In the genomic region with DNA sequence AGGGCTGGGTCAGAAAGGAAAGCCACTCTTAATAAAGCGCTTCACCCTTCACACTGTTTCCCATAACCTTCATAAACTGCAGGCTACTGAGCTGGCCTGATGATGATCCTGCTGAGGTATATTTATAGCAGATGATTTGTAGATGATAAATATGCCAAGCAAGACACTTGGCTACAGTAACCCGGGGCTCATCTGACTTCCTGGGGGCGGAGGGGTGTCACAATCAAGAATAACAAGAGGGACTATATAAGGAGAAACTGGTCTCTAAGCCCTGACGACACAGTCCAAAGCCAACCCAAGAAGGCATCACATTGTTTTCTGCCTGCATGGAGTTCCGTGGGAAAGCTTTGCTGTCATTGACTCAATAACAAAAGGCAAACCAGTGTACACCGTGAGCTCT, we compare ENCODE assay signal across 13 mouse cellular contexts. TPM values are rescaled to one million over a fixed set of nuclear protein-coding genes. Genes with fewer than 3 reads are reported as not detected.
DNase-seq lines count a peak whose midpoint lies in the region; ATAC-seq lines count a peak whose summit lies in the region.
"Had no signal": no experiment of that assay in that cellular context is flagged by ENCODE, and none has a peak within 500 bp of the region (broad histone marks: within the 10 kb centered on the region; RNA-seq: fewer than 3 reads in every experiment).

No protein-coding gene starts in this region.

- H3K9ac ChIP-seq in hindbrain, embryonic 13.5 days = peak overlapping the region; percentile 85; the same call in 1 of the 2 replicates
- H3K9ac ChIP-seq in neural tube, embryonic 14.5 days (replicated peaks; ENCODE audit: low read depth, low read length) = peak overlapping the region; percentile 72; the same call in 1 of the 2 replicates
- H3K9ac ChIP-seq: heart, embryonic 15.5 days; liver, embryonic 14.5 days had no signal

- 33% methylated on average over 6 of the region's 6 CpGs for WGBS in hindbrain, embryonic 13.5 days
- WGBS in hindbrain, embryonic 10.5 days = 44% methylated on average over 6 of the region's 6 CpGs
- 49% methylated on average over 6 of the region's 6 CpGs for WGBS in midbrain, embryonic 10.5 days
- WGBS in neural tube, embryonic 14.5 days = 12% methylated on average over 6 of the region's 6 CpGs

- no peak for ATAC-seq in hindbrain, embryonic 13.5 days (ENCODE audit: low FRiP score)
- ATAC-seq in neural tube, embryonic 14.5 days (ENCODE audit: low read depth) = no peak
- ATAC-seq: Patski had no signal

- peak overlapping the region; percentile 72 for H3K4me3 ChIP-seq in hindbrain, embryonic 13.5 days
- no peak overlapping the region for H3K4me3 ChIP-seq in hindbrain, embryonic 10.5 days
- peak overlapping the region; percentile 72 for H3K4me3 ChIP-seq in midbrain, embryonic 10.5 days
- peak overlapping the region; percentile 53 for H3K4me3 ChIP-seq in neural tube, embryonic 14.5 days (ENCODE audit: low read depth, low read length)
- H3K4me3 ChIP-seq: heart, embryonic 15.5 days had no signal

- H3K4me1 ChIP-seq in hindbrain, embryonic 13.5 days (replicated peaks) = peaks cover 19% of the 10 kb centered on the region
- H3K4me1 ChIP-seq in hindbrain, embryonic 10.5 days (replicated peaks) = peaks cover 23% of the 10 kb centered on the region
- peaks cover 38% of the 10 kb centered on the region for H3K4me1 ChIP-seq in midbrain, embryonic 10.5 days
- 0 out of 2 replicates have a peak, but pooled peaks cover 2% of the 10 kb centered on the region for H3K4me1 ChIP-seq in neural tube, embryonic 14.5 days (ENCODE audit: control insufficient read depth, insufficient read depth, low read length)
- H3K4me1 ChIP-seq: heart, embryonic 15.5 days had no signal

- H3K27me3 ChIP-seq in hindbrain, embryonic 13.5 days = no peaks in the 10 kb centered on the region
- peaks cover 9% of the 10 kb centered on the region for H3K27me3 ChIP-seq in hindbrain, embryonic 10.5 days (ENCODE audit: insufficient read depth, poor library complexity, severe bottlenecking)
- no peaks in the 10 kb centered on the region for H3K27me3 ChIP-seq in midbrain, embryonic 10.5 days (ENCODE audit: low read depth, poor library complexity, severe bottlenecking)
- no peaks in the 10 kb centered on the region for H3K27me3 ChIP-seq in neural tube, embryonic 14.5 days (ENCODE audit: control insufficient read depth, insufficient read depth, low read length)

- no peaks in the 10 kb centered on the region for H3K36me3 ChIP-seq in hindbrain, embryonic 13.5 days
- no peaks in the 10 kb centered on the region for H3K36me3 ChIP-seq in hindbrain, embryonic 10.5 days
- H3K36me3 ChIP-seq in midbrain, embryonic 10.5 days = no peaks in the 10 kb centered on the region
- no peaks in the 10 kb centered on the region for H3K36me3 ChIP-seq in neural tube, embryonic 14.5 days (ENCODE audit: control insufficient read depth, insufficient read depth, low read length)
- H3K36me3 ChIP-seq: heart, embryonic 15.5 days had no signal

- no peaks in the 10 kb centered on the region for H3K9me3 ChIP-seq in hindbrain, embryonic 13.5 days
- H3K9me3 ChIP-seq in hindbrain, embryonic 10.5 days = no peaks in the 10 kb centered on the region
- H3K9me3 ChIP-seq in midbrain, embryonic 10.5 days (replicated peaks) = no peaks in the 10 kb centered on the region
- no peaks in the 10 kb centered on the region for H3K9me3 ChIP-seq in neural tube, embryonic 14.5 days (ENCODE audit: control insufficient read depth, low read length)
- H3K9me3 ChIP-seq: heart, embryonic 15.5 days had no signal

- H3K4me2 ChIP-seq in hindbrain, embryonic 13.5 days = peak overlapping the region; percentile 67
- peak overlapping the region; percentile 61 for H3K4me2 ChIP-seq in neural tube, embryonic 14.5 days (ENCODE audit: low read depth, low read length)
- H3K4me2 ChIP-seq: heart, embryonic 15.5 days had no signal

- peak; percentile 38 for DNase-seq in cerebellum, adult 9-10 months
- DNase-seq in cerebellum, postnatal 4 days (ENCODE audit: low spot score in 2 of 2) = no peak
- DNase-seq in hindbrain, embryonic 10.5 days (ENCODE audit: low spot score) = no peak
- no peak for DNase-seq in midbrain, embryonic 10.5 days (ENCODE audit: low spot score)
- no peak for DNase-seq in frontal cortex, postnatal 36 days (ENCODE audit: low spot score in 2 of 2)
- no peak for DNase-seq in lung, postnatal 4 days
- DNase-seq: spleen, adult 18-20 months; thymus, postnatal 25 days had no signal

- H3K27ac ChIP-seq in hindbrain, embryonic 13.5 days = peak overlapping the region; percentile 60; the same call in 1 of the 2 replicates
- no peak overlapping the region for H3K27ac ChIP-seq in hindbrain, embryonic 10.5 days
- H3K27ac ChIP-seq in midbrain, embryonic 10.5 days (replicated peaks) = peak overlapping the region; percentile 49
- H3K27ac ChIP-seq in neural tube, embryonic 14.5 days (ENCODE audit: low read depth, low read length) = no peak overlapping the region; the same call in 1 of the 2 replicates
- H3K27ac ChIP-seq: heart, embryonic 15.5 days; liver, embryonic 14.5 days had no signal

RNA-seq across cellular contexts. Expression of gene Adgrb3, which starts 2.8 kb away (rescaled TPM):
- 41.2 and 42.0 TPM in 2 replicates for polyA plus RNA-seq in hindbrain, embryonic 13.5 days (2015; fragmentation: Nextera tagmentation; extraction: Ambion mirVana)
- polyA plus RNA-seq in hindbrain, embryonic 10.5 days (2016; fragmentation: Nextera tagmentation; extraction: Ambion mirVana) = 2.6 and 8.4 TPM in 2 replicates
- 3.7 and 7.9 TPM in 2 replicates for polyA plus RNA-seq in midbrain, embryonic 10.5 days (2016; fragmentation: Nextera tagmentation; extraction: Ambion mirVana)
- 63.3 and 71.2 TPM in 2 replicates for polyA plus RNA-seq in neural tube, embryonic 14.5 days (2014; fragmentation: Nextera tagmentation; extraction: Ambion mirVana)
- polyA plus RNA-seq: Patski had no signal

Comparison
In these comparisons a context has a peak if more than half of its experiments do, and no peak if none do; other contexts are left out.
1. H3K27ac ChIP-seq: peak in hindbrain, embryonic 13.5 days (single experiment) and midbrain, embryonic 10.5 days (single experiment); none in hindbrain, embryonic 10.5 days (single experiment) and neural tube, embryonic 14.5 days (single experiment).